Mouse (Mus musculus): Measurements from ENCODE around the gene Cd79b. TPM values are rescaled to one million over a fixed set of nuclear protein-coding genes. Genes with fewer than 3 reads are reported as not detected.

The Cd79b gene
- polyA plus RNA-seq, 1 experiment, result 5.1 TPM

DNA sequence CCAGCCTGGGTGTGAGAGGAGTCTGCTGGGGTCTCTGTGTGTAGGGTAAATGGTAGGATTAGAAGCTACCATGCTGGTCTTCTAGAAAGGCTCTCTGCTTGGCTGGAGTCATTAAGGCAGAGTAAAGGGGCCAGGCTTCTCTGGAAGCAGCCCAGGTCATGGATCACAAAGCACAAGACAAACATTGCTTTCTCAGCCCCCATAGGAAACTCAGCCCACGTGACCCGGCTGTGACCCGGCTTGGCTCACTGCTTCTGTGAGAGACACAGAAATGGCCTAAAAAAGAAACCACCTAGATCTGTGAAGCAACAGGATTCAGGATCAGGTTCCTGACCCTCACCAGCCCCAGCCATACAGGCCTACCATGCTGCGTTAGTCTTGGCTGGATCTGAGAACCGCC, 10.3 kb upstream of the Cd79b start:
- no peak for TF ChIP-seq CTCF (IDR thresholded peaks at IDR 0.05; ENCODE audit: low read depth, low read length)
- TF ChIP-seq POLR2A (IDR thresholded peaks at IDR 0.05; ENCODE audit: borderline replicate concordance, low read depth, low read length), result no peak
- no peak overlapping the region for H3K27ac ChIP-seq (ENCODE audit: insufficient read depth, low read depth, low read length)
- H3K4me1 ChIP-seq (ENCODE audit: control insufficient read depth, insufficient read depth, low read length), result peaks cover 9% of the 10 kb centered on the region
- no peak overlapping the region for H3K4me3 ChIP-seq (ENCODE audit: insufficient read depth, low read length)

DNA sequence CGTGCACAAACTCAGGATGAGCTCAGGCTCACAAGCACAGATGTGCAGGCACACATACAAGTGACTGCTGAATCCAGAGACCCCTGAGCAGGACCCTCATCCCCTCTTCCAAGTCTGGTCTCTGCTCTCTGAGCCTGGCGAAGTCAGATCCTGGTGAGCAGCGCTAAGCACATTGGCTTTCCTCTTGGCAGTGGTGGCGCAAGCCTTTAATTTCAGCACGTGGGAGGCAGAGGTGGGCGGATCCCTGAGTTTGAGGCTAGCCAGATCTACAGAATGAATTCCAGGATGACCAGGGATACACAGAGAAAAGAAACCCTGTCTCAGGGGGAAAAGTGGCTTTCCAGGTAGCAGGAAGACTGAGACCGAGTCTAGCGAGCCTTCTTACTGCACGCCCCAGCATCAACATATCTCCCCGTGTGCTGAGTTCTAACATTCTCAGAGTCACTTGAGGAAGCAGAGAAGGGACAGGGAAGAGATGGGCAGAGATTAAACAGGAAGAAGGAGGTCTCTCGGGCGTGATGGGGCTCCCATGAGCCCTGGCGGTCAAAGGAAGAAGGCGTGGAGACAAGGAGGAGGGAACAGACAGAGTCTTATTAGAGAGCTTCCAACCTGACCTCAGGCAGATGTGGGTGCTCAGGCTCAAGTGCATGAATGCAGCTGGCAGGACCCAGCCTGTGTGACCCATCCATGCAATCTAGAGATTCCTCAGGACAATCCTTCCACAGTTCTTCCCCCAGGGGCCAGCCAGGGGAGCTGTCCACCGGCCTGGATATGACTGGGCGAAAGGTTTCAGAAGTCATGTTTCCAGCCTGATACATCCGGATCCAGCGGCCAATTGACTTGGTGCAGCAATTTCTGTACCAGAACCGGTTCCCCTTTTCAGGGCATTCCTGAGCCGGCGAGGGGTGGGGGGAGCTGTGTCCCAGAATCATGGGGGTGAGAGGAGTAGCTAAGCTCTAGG, 4.1 kb upstream of the Cd79b start:
- H3K4me3 ChIP-seq (ENCODE audit: insufficient read depth, low read length), result 0 out of 2 replicates have a peak overlapping the region, but pooled peaks have one; percentile 10
- peak overlapping the region; percentile 74 for H3K27ac ChIP-seq (ENCODE audit: insufficient read depth, low read depth, low read length)
- TF ChIP-seq CTCF (IDR thresholded peaks at IDR 0.05; ENCODE audit: low read depth, low read length) (no peak), POLR2A (IDR thresholded peaks at IDR 0.05; ENCODE audit: borderline replicate concordance, low read depth, low read length) (no peak)
- H3K4me1 ChIP-seq (ENCODE audit: control insufficient read depth, insufficient read depth, low read length), result peaks cover 25% of the 10 kb centered on the region

DNA sequence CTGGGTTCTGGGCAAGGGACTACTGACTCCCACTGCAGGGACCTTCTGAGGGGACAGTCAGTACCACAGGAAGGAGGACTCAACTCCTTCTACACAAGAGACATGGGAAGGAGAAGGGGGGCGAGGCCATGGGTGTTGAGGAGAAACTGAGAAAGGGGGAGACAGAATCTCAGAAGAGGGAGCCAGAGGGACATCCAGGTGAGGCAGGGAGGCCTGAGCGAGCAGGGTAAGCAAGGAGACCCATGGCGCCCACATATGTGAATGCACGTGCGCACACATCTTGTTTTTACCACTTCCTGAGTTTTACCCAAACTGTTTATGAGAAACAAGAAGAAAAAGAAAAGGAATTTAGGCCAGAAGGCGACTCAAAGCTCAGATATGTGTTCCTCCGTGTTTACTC, 3.2 kb upstream of the Cd79b start:
- no peak for TF ChIP-seq CTCF (IDR thresholded peaks at IDR 0.05; ENCODE audit: low read depth, low read length)
- TF ChIP-seq POLR2A (IDR thresholded peaks at IDR 0.05; ENCODE audit: borderline replicate concordance, low read depth, low read length), result no peak
- Histone ChIP-seq H3K4me3 (ENCODE audit: insufficient read depth, low read length) (no peak overlapping the region), H3K4me1 (ENCODE audit: control insufficient read depth, insufficient read depth, low read length) (peaks cover 25% of the 10 kb centered on the region), H3K27ac (ENCODE audit: insufficient read depth, low read depth, low read length) (0 out of 2 replicates have a peak overlapping the region, but pooled peaks have one; percentile 74)

DNA sequence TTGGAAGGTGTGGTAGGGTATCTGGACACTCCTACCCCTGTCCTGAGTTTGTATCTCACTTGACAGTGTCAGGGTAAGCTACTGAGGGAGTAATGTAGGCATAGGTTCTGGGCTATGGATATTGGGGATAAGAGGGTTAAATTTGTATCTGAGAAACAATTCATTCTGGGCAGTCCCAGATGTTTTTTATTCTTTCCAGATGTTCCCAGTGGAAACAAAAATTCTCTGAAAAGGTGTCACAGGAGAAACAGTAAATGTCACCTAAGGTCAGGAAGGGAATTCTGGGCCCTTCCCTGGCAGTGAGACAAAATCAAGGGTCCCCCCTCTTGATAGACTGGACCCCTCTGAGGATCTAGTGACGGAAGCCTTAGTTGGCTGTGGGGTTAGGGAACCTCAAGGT, 1.9 kb upstream of the Cd79b start:
- no peak for TF ChIP-seq CTCF (IDR thresholded peaks at IDR 0.05; ENCODE audit: low read depth, low read length)
- Histone ChIP-seq H3K4me3 (ENCODE audit: insufficient read depth, low read length) (no peak overlapping the region), H3K4me1 (ENCODE audit: control insufficient read depth, insufficient read depth, low read length) (peaks cover 25% of the 10 kb centered on the region), H3K27ac (ENCODE audit: insufficient read depth, low read depth, low read length) (no peak overlapping the region)

DNA sequence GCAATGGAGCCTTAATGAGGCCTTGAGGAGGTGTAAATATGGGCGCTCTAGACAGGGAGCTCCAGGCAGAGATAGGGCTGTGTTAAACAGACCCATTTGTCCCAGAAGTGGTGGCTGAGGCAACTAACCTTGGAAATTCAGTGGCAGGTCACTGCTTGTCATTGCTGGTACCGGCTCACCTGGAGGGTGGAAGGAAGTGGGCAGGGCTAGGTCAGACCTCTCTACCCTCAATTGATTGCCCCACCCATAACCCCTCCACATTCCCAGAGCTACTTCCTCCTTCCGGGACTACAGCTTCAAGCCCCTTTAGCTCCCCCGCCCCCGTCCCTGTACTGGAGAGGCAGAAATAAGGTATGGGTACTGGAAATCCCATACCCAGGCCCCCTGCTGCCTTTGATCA, 1.0 kb downstream of the Cd79b start:
- Histone ChIP-seq H3K4me1 (ENCODE audit: control insufficient read depth, insufficient read depth, low read length) (peaks cover 18% of the 10 kb centered on the region), H3K27ac (ENCODE audit: insufficient read depth, low read depth, low read length) (no peak overlapping the region), H3K4me3 (ENCODE audit: insufficient read depth, low read length) (no peak overlapping the region)
- TF ChIP-seq POLR2A (IDR thresholded peaks at IDR 0.05; ENCODE audit: borderline replicate concordance, low read depth, low read length) (no peak), CTCF (IDR thresholded peaks at IDR 0.05; ENCODE audit: low read depth, low read length) (no peak)

DNA sequence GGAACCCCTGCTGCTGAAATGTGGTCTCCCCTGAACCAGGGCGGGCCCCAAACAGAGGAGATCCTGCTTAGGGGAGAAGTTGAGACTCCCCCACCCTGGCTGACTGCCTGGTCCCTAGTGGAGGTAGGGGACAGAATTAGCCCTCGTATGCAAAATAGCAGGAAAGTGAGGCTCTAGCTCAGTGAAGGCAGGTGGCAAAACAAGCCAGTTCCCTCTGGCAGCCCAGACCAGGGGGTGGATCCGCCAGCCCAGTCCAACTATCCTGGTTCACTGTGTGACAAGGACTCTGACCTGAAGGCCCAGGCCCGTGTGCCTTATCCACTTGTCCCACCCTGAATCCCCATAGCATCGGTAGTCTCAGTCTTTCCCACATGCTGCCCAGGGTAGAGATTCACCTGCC, 4.4 kb downstream of the Cd79b start:
- H3K4me3 ChIP-seq (ENCODE audit: insufficient read depth, low read length), result no peak overlapping the region
- no peak overlapping the region for H3K27ac ChIP-seq (ENCODE audit: insufficient read depth, low read depth, low read length)

DNA sequence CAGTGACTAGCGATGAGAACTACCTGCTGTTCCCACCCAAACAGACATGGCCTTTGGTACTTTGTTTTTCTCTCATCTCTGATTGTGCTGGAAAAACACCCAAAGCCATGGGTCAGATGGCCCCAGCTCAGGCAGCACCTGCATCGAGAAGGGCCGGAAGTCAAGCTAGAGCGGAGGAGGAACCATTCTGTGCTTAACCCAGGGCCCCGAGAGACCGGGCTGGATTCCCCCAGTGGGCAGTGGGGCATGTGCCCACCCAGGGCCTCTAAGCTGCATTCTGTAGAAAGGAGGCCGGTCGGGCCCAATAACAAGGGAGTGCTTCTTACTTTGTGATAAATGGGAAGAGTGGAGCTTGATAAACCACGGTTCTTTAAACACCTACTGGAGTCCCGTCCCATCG, 6.4 kb downstream of the Cd79b start:
- peaks cover 18% of the 10 kb centered on the region for H3K4me1 ChIP-seq (ENCODE audit: control insufficient read depth, insufficient read depth, low read length)
- TF ChIP-seq CTCF (IDR thresholded peaks at IDR 0.05; ENCODE audit: low read depth, low read length) (no peak), POLR2A (IDR thresholded peaks at IDR 0.05; ENCODE audit: borderline replicate concordance, low read depth, low read length) (no peak)
- H3K4me3 ChIP-seq (ENCODE audit: insufficient read depth, low read length), result no peak overlapping the region
- no peak overlapping the region for H3K27ac ChIP-seq (ENCODE audit: insufficient read depth, low read depth, low read length)

More for the DNA sequence above, 4.4 kb downstream of the Cd79b start:
- no peak for TF ChIP-seq POLR2A (IDR thresholded peaks at IDR 0.05; ENCODE audit: borderline replicate concordance, low read depth, low read length)
- peaks cover 14% of the 10 kb centered on the region for H3K4me1 ChIP-seq (ENCODE audit: control insufficient read depth, insufficient read depth, low read length)

DNA sequence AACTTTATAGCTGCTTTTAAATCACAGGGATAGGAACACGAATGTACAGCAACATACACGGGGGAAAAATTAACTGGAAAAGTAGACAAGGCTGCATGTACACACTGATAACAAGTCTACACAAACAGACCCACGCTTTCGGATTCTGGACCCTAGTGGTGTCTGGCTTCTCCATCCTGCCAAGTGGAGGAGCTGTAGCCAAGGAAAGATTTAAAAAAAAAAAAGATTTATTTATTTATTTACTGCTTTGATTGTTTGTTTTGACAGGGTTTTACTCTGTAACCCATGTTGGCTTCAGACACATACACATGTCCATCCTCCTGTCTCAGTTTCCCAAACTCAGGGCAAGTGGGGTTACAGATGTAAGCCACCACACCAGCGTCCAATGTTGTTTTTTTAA, 7.1 kb downstream of the Cd79b start:
- H3K27ac ChIP-seq (ENCODE audit: insufficient read depth, low read depth, low read length), result no peak overlapping the region
- TF ChIP-seq CTCF (IDR thresholded peaks at IDR 0.05; ENCODE audit: low read depth, low read length) (no peak), POLR2A (IDR thresholded peaks at IDR 0.05; ENCODE audit: borderline replicate concordance, low read depth, low read length) (no peak)
- no peak overlapping the region for H3K4me3 ChIP-seq (ENCODE audit: insufficient read depth, low read length)
- H3K4me1 ChIP-seq (ENCODE audit: control insufficient read depth, insufficient read depth, low read length), result peaks cover 18% of the 10 kb centered on the region

DNA sequence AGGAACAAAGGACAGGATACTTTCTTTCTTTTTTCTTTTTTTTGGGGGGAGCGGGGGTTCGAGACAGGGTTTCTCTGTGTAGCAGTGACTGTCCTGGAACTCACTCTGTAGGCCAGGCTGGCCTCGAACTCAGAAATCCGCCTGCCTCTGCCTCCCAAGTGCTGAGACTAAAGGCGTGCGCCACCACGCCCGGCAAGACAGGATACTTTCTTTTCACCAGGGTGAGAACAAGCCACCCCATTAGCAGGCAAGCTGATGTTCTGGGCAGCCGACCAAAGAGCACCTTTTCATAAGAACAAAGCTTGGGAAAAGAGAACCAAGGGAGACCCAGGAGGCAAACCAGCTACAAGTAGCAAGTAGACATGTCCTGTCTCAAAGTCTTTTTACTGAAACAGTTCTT, 7.8 kb downstream of the Cd79b start:
- Histone ChIP-seq H3K4me3 (ENCODE audit: insufficient read depth, low read length) (no peak overlapping the region), H3K27ac (ENCODE audit: insufficient read depth, low read depth, low read length) (no peak overlapping the region), H3K4me1 (ENCODE audit: control insufficient read depth, insufficient read depth, low read length) (peaks cover 18% of the 10 kb centered on the region)
- TF ChIP-seq POLR2A (IDR thresholded peaks at IDR 0.05; ENCODE audit: borderline replicate concordance, low read depth, low read length) (no peak), CTCF (IDR thresholded peaks at IDR 0.05; ENCODE audit: low read depth, low read length) (no peak)

DNA sequence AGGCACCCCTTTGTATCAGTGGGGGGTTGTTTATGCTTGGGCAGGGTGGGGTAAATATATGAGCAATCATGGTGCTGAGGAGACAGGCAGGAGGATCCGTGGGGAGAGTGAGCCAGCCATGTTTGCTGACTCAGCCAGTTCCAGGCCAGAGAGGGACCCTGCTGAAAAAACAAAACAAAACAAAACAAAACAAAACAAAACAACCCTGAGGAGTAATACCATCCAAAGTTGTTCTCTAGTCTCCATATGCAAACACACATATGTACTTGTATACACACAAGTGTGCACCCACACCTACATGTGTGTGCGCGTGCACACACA, 8.5 kb downstream of the Cd79b start:
- TF ChIP-seq CTCF (IDR thresholded peaks at IDR 0.05; ENCODE audit: low read depth, low read length) (no peak), POLR2A (IDR thresholded peaks at IDR 0.05; ENCODE audit: borderline replicate concordance, low read depth, low read length) (no peak)
- Histone ChIP-seq H3K4me3 (ENCODE audit: insufficient read depth, low read length) (no peak overlapping the region), H3K4me1 (ENCODE audit: control insufficient read depth, insufficient read depth, low read length) (peaks cover 18% of the 10 kb centered on the region), H3K27ac (ENCODE audit: insufficient read depth, low read depth, low read length) (peak overlapping the region; percentile 86)
